Mouse (Mus musculus) myocyte (in vitro differentiated cells): Measurements from ENCODE around the gene Ybx2. TPM values are rescaled to one million over a fixed set of nuclear protein-coding genes. Genes with fewer than 3 reads are reported as not detected.

Experiments used
- H3K27me3 ChIP-seq: one replicate; pipeline ENCODE4 v1.6.1; 2011; ENCODE audit not compliant: control insufficient read depth, insufficient read depth, insufficient read length
- H3K36me3 ChIP-seq: one replicate; pipeline ENCODE4 v1.6.1; 2011; ENCODE audit not compliant: control insufficient read depth, insufficient read depth
- H3K4me2 ChIP-seq: one replicate; pipeline ENCODE4 v1.6.1; 2011; ENCODE audit warnings: low read depth, control low read depth
- H3K4me3 ChIP-seq: one replicate; pipeline ENCODE4 v1.5.1; 2011; ENCODE audit warnings: mild to moderate bottlenecking, control low read depth, moderate library complexity
- H3K79me2 ChIP-seq: one replicate; pipeline ENCODE4 v1.6.1; 2011; ENCODE audit not compliant: control insufficient read depth, insufficient read depth
- H3ac ChIP-seq: one replicate; pipeline ENCODE4 v1.6.1; 2011; ENCODE audit not compliant: control insufficient read depth, insufficient read length
- CEBPB ChIP-seq: IDR thresholded peaks from 2 replicates; pipeline ENCODE4 v1.6.1; 2011; ENCODE audit warnings: mild to moderate bottlenecking, moderate library complexity; ENCODE audit not compliant: poor library complexity, insufficient read depth, severe bottlenecking
- E2F4 ChIP-seq: IDR thresholded peaks from one replicate; pipeline ENCODE4 v1.6.1; 2011; ENCODE audit warnings: mild to moderate bottlenecking, control low read depth, moderate library complexity; ENCODE audit not compliant: insufficient read depth
- MAX ChIP-seq: IDR thresholded peaks from one replicate; pipeline ENCODE4 v1.6.1; 2011; ENCODE audit warnings: low read depth, mild to moderate bottlenecking, control low read depth
- MYOD1 ChIP-seq, 3 experiments: IDR thresholded peaks; one replicate each; pipeline ENCODE4 v1.6.1; 2011; ENCODE audit warnings: control low read depth in 2 of 3, low read depth in 2 of 3, mild to moderate bottlenecking in 2 of 3, moderate library complexity in 1 of 3; ENCODE audit not compliant: insufficient read length in 2 of 3, control insufficient read depth in 1 of 3
- MYOG ChIP-seq, 3 experiments: IDR thresholded peaks; one replicate each; pipeline ENCODE4 v1.6.1; 2011; ENCODE audit warnings: control low read depth in 2 of 3, low read depth in 2 of 3, mild to moderate bottlenecking in 2 of 3; ENCODE audit not compliant: insufficient read length in 2 of 3, control insufficient read depth in 1 of 3, insufficient read depth in 1 of 3
- POLR2A ChIP-seq: IDR thresholded peaks from one replicate; pipeline ENCODE4 v1.6.1; 2011; ENCODE audit warnings: low read depth, mild to moderate bottlenecking, control low read depth, moderate library complexity; ENCODE audit not compliant: insufficient read length
- POLR2AphosphoS2 ChIP-seq: IDR thresholded peaks from one replicate; pipeline ENCODE4 v1.6.1; 2011; ENCODE audit warnings: low read depth, control low read depth; ENCODE audit not compliant: insufficient read length
- REST ChIP-seq: IDR thresholded peaks from one replicate; pipeline ENCODE4 v1.6.1; 2011; ENCODE audit warnings: mild to moderate bottlenecking, control low read depth, moderate library complexity; ENCODE audit not compliant: insufficient read depth, insufficient read length
- SRF ChIP-seq: IDR thresholded peaks from one replicate; pipeline ENCODE4 v1.6.1; 2011; ENCODE audit warnings: low read depth; ENCODE audit not compliant: control insufficient read depth, insufficient read length
- TCF12 ChIP-seq: IDR thresholded peaks from one replicate; pipeline ENCODE4 v1.6.1; 2011; ENCODE audit warnings: mild to moderate bottlenecking, control low read depth; ENCODE audit not compliant: poor library complexity, insufficient read depth, severe bottlenecking
- TCF3 ChIP-seq: IDR thresholded peaks from one replicate; pipeline ENCODE4 v1.6.1; 2011; ENCODE audit warnings: low read depth, control low read depth; ENCODE audit not compliant: insufficient read length
- USF1 ChIP-seq: IDR thresholded peaks from one replicate; pipeline ENCODE4 v1.6.1; 2011; ENCODE audit warnings: low read depth, mild to moderate bottlenecking, control low read depth, moderate library complexity
- polyA plus RNA-seq: library from polyadenylated mRNA; unstranded; fragments of >200 nt; fragmentation: generic; extraction: Trizol; gene quantifications from one replicate; pipeline ENCODE4 v1.2.1, GENCODE M21; 2012; ENCODE audit warnings: missing spikeins

Ybx2 gene
- polyA plus RNA-seq, 1 experiment = 0.12 TPM

DNA sequence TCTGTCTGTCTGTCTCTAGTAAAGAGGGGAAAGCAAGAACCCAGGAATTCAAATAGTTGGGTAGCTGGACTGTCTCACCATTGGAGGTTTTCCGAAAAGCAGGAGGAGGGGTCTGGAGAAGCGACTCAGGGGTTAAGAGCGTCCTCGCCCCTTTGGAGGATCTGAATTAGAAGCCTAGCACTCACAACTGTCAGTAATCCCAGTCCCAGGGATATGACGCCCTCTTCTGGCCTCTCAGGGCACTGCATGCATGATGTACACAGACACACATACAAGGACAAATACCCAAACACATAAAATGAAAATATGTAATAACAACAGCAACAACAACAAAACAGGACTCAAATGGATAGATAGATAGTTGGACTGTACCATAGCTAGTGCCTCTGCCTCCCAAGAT, 25.0 kb downstream of the Ybx2 start:
- Histone ChIP-seq H3K79me2 (no peaks in the 10 kb centered on the region), H3K4me2 (no peak overlapping the region), H3ac (no peak overlapping the region), H3K4me3 (no peak overlapping the region), H3K27me3 (peaks cover 28% of the 10 kb centered on the region), H3K36me3 (no peaks in the 10 kb centered on the region)
- no peak for TF ChIP-seq REST
- no peak for TF ChIP-seq MYOG (IDR thresholded peaks at IDR 0.05; ENCODE audit: control insufficient read depth in 1 of 3, insufficient read depth in 1 of 3, insufficient read length in 2 of 3, low read depth in 2 of 3)
- no peak for TF ChIP-seq SRF
- no peak for TF ChIP-seq USF1
- no peak for TF ChIP-seq TCF3
- no peak for TF ChIP-seq MAX
- TF ChIP-seq POLR2AphosphoS2 = no peak
- no peak for TF ChIP-seq CEBPB
- no peak for TF ChIP-seq MYOD1 (IDR thresholded peaks at IDR 0.05; ENCODE audit: control insufficient read depth in 1 of 3, insufficient read length in 2 of 3, low read depth in 2 of 3)
- TF ChIP-seq E2F4 = no peak
- TF ChIP-seq POLR2A = no peak
- TF ChIP-seq TCF12 = no peak

DNA sequence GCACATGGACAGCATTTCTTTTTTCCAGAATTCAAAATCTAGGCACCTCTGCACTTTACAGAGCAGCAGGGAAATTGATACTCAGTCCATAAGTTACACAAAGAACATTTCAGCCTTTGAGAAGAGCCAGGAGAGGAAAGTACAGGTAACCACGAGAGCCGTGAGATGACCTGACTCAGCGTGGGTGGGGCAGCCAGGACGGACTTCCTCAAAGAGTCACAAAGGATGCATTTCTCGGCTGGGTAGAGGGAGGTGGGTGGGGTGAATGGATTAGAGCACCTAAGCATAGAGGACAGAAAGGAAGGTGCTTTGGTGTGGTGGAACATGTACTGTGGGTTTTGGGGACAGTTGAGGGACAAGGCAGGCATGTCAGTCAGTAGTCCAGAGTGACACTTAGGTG, 26.2 kb downstream of the Ybx2 start:
- Histone ChIP-seq H3ac (no peak overlapping the region), H3K4me3 (no peak overlapping the region), H3K79me2 (no peaks in the 10 kb centered on the region), H3K27me3 (peaks cover 36% of the 10 kb centered on the region), H3K4me2 (no peak overlapping the region), H3K36me3 (no peaks in the 10 kb centered on the region)
- no peak for TF ChIP-seq TCF12
- TF ChIP-seq USF1 = no peak
- no peak for TF ChIP-seq E2F4
- TF ChIP-seq REST = no peak
- TF ChIP-seq POLR2A = no peak
- no peak for TF ChIP-seq TCF3
- TF ChIP-seq CEBPB = no peak
- no peak for TF ChIP-seq MYOG (IDR thresholded peaks at IDR 0.05; ENCODE audit: control insufficient read depth in 1 of 3, insufficient read depth in 1 of 3, insufficient read length in 2 of 3, low read depth in 2 of 3)
- no peak for TF ChIP-seq MYOD1 (IDR thresholded peaks at IDR 0.05; ENCODE audit: control insufficient read depth in 1 of 3, insufficient read length in 2 of 3, low read depth in 2 of 3)
- TF ChIP-seq POLR2AphosphoS2 = no peak
- TF ChIP-seq SRF = no peak
- TF ChIP-seq MAX = no peak

DNA sequence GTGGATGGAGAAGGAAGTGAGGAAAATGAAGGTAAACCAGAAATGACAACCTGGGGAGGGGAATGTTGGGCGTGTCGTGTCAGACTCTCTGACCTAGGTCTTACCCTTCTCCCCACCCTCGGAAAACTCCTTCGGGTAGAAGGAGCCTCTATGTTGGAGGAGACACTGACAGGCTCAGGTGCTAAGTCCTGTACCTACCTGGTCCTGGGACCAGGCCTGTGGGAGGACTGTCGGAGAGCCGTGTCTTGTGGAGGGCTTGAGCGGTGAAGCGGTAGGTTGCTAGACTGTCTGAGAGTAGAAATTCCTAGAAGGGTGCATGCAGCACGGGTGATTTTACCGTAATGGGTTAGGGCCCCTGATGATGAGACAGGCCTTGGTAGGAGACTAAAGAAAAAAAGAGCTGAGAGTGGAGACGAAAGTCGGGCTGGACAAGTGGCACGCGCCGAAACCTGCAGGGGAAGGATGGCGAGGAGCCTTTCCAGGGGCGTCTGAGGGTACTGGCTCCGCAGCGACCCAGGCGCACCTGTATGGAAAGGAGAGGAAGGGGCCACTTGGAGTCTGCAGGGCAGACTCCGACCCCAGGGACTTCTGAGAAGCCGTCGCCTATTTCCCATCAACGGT, 29.2 kb downstream of the Ybx2 start, which contains the start of gene Cldn7:
Gene Cldn7 (plus strand): TSS at position 130 of the 621 bp plus-strand sequence.
- Histone ChIP-seq H3K36me3 (peaks cover 12% of the 10 kb centered on the region), H3K27me3 (peaks cover 36% of the 10 kb centered on the region), H3ac (no peak within 1 kb of the TSS), H3K4me3 (no peak within 1 kb of the TSS), H3K4me2 (no peak within 1 kb of the TSS), H3K79me2 (no peaks in the 10 kb centered on the region)
- TF ChIP-seq TCF12 = no peak
- no peak for TF ChIP-seq POLR2A
- TF ChIP-seq REST = no peak
- TF ChIP-seq TCF3 = no peak
- TF ChIP-seq MYOD1 (IDR thresholded peaks at IDR 0.05; ENCODE audit: control insufficient read depth in 1 of 3, insufficient read length in 2 of 3, low read depth in 2 of 3) = no peak
- TF ChIP-seq MAX = no peak
- no peak for TF ChIP-seq E2F4

DNA sequence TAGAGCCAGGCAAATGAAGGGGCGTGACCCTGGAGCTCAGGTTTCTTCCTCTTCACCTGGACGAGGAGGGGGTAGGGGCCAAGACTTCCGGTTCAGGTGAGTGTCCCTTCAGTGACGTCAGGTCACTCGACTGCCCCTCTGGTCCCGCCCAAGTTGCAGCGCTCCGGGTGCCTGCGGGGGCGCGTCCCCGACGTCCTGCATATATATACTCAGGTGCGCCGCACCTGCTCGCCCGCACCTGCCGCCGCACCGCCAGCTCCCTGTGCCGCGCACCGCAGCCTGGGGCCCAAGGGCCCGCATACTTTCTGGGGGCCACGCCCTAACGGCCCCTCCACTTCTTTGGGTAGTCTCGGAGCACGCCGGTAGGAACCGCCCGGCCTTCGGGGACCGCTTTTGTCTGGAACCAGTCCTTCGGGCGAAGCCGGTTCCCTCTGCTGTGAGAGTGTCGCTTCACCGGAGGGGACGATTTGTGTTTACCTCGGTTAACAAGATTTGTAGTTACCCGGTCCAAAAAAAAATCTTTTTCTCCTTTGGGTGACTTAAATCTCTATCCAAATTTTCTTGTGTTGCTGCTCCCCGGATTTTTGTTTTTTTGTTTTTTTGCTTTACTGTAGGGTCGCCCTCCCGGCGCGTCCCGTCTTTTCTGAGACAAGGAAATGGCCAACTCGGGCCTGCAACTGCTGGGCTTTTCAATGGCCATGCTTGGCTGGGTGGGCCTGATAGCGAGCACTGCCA, 29.8 kb downstream of the Ybx2 start:
- TF ChIP-seq POLR2AphosphoS2 (no peak), MYOD1 (IDR thresholded peaks at IDR 0.05; ENCODE audit: control insufficient read depth in 1 of 3, insufficient read length in 2 of 3, low read depth in 2 of 3) (no peak), POLR2A (no peak), TCF3 (no peak), SRF (no peak), CEBPB (no peak), REST (no peak)
- Histone ChIP-seq H3K27me3 (peaks cover 36% of the 10 kb centered on the region), H3K36me3 (peaks cover 19% of the 10 kb centered on the region), H3ac (no peak overlapping the region), H3K4me3 (no peak overlapping the region), H3K4me2 (no peak overlapping the region), H3K79me2 (no peaks in the 10 kb centered on the region)
